Mouse (Mus musculus): Measurements from ENCODE around the gene Trrap. TPM values are rescaled to one million over a fixed set of nuclear protein-coding genes. Genes with fewer than 3 reads are reported as not detected.

The Trrap gene
- polyA plus RNA-seq, 1 experiment from 2014 or later = 86.1 TPM

Small RNA genes within 50 kb of the gene (microRNA-seq; reads per million reads assigned to microRNA genes)
- gene Mir7039 = not detected

Other genes with a start within 250 kb of the Trrap start
- 5.9 and 6.4 TPM in 2 replicates for gene Nptx2, start 221.8 kb upstream of the Trrap start, polyA plus RNA-seq (2015; fragmentation: Nextera tagmentation; extraction: Ambion mirVana)
- gene Tmem130, start 5.9 kb upstream of the Trrap start, polyA plus RNA-seq (2015; fragmentation: Nextera tagmentation; extraction: Ambion mirVana) = 452 and 472 TPM in 2 replicates
- gene Smurf1, start 198.1 kb downstream of the Trrap start, polyA plus RNA-seq (2015; fragmentation: Nextera tagmentation; extraction: Ambion mirVana) = 38.5 and 44.2 TPM in 2 replicates